Mouse (Mus musculus) cortical plate, adult 2 months (tissue): ENCODE measurements around the gene Mga.

Experiments used
- CTCF ChIP-seq: fragments of 200-500 bp; IDR thresholded peaks from 2 replicates; pipeline ENCODE4 v1.5.1; 2011; ENCODE audit warnings: mild to moderate bottlenecking, control low read depth, low read length; ENCODE audit not compliant: insufficient read depth; ENCODE audit errors: extremely low read depth
- POLR2A ChIP-seq: fragments of 200-500 bp; IDR thresholded peaks from 2 replicates; pipeline ENCODE4 v1.6.1; 2011; ENCODE audit warnings: mild to moderate bottlenecking, low read length, control low read depth; ENCODE audit not compliant: insufficient read depth; ENCODE audit errors: extremely low read depth

GRCm38 (mm10) chr2:120011462-120012200 is 114.6 kb downstream of the Mga start:
- TF ChIP-seq CTCF (peak; percentile 73), POLR2A (no peak)
